Mouse (Mus musculus): ENCODE data around the gene Usf2. TPM values are rescaled to one million over a fixed set of nuclear protein-coding genes. Genes with fewer than 3 reads are reported as not detected.

Gene Usf2
- polyA plus RNA-seq, 1 experiment: 30.7 TPM

- Histone ChIP-seq H3K4me3 (replicated peaks) (no peak overlapping the region), H3K9me3 (ENCODE audit: control insufficient read depth, low read length) (no peaks in the 10 kb centered on the region), H3K36me3 (ENCODE audit: control insufficient read depth) (no peaks in the 10 kb centered on the region), H3K27me3 (ENCODE audit: control insufficient read depth) (peaks cover 10% of the 10 kb centered on the region), H3K4me1 (ENCODE audit: control insufficient read depth) (peaks cover 2% of the 10 kb centered on the region)
- TF ChIP-seq GATA1 (IDR thresholded peaks at IDR 0.05; ENCODE audit: low read length) (no peak), TAL1 (IDR thresholded peaks at IDR 0.05; ENCODE audit: low read length) (no peak)
Observed at GRCm38 (mm10) chr7:30904042-30904441, 52.6 kb downstream of the Usf2 start.

Other genes starting within 250 kb of the Usf2 start
- not detected in 2 replicates for gene Atp4a, start 244.6 kb downstream of the Usf2 start, polyA plus RNA-seq (2012)
- 1.3 and 1.6 TPM in 2 replicates for gene Tmem147, start 227.3 kb downstream of the Usf2 start, polyA plus RNA-seq (2012)
- not detected in 2 replicates for gene Gapdhs, start 213.1 kb downstream of the Usf2 start, polyA plus RNA-seq (2012)
- 0.15 TPM in 1 of 2 replicates, not detected in the other for gene Sbsn, start 205.3 kb downstream of the Usf2 start, polyA plus RNA-seq (2012)
- gene Dmkn, start 193.0 kb downstream of the Usf2 start, polyA plus RNA-seq (2012): not detected in 2 replicates
- not detected in 2 replicates for gene Krtdap, start 168.9 kb downstream of the Usf2 start, polyA plus RNA-seq (2012)
- 0.08 TPM in 1 of 2 replicates, not detected in the other for gene Ffar2, start 133.0 kb downstream of the Usf2 start, polyA plus RNA-seq (2012)
- 0.02 TPM in 1 of 2 replicates, not detected in the other for gene Ffar3, start 100.6 kb downstream of the Usf2 start, polyA plus RNA-seq (2012)
- gene Ffar1, start 95.2 kb downstream of the Usf2 start, polyA plus RNA-seq (2012): not detected in 2 replicates
- gene Cd22, start 76.5 kb downstream of the Usf2 start, polyA plus RNA-seq (2012): not detected in 2 replicates
- gene Mag, start 41.9 kb downstream of the Usf2 start, polyA plus RNA-seq (2012): 0.03 TPM in 1 of 2 replicates, not detected in the other
- not detected in 2 replicates for gene Hamp2, start 32.1 kb downstream of the Usf2 start, polyA plus RNA-seq (2012)
- gene Hamp, start 12.8 kb downstream of the Usf2 start, polyA plus RNA-seq (2012): not detected in 2 replicates
- gene Lsr, start 16.7 kb upstream of the Usf2 start, polyA plus RNA-seq (2012): 0.06 TPM in 1 of 2 replicates, not detected in the other
- gene Fam187b, start 17.0 kb upstream of the Usf2 start, polyA plus RNA-seq (2012): not detected in 2 replicates
- 1.2 and 1.7 TPM in 2 replicates for gene Fxyd5, start 85.7 kb upstream of the Usf2 start, polyA plus RNA-seq (2012)
- gene Fxyd7, start 94.7 kb upstream of the Usf2 start, polyA plus RNA-seq (2012): not detected in 2 replicates
- 0.28 and 1.7 TPM in 2 replicates for gene Fxyd1, start 100.4 kb upstream of the Usf2 start, polyA plus RNA-seq (2012)
- gene Lgi4, start 102.5 kb upstream of the Usf2 start, polyA plus RNA-seq (2012): 0.03 TPM in 1 of 2 replicates, not detected in the other
- not detected in 2 replicates for gene Fxyd3, start 119.9 kb upstream of the Usf2 start, polyA plus RNA-seq (2012)
- 0.07 and 0.15 TPM in 2 replicates for gene Hpn, start 158.5 kb upstream of the Usf2 start, polyA plus RNA-seq (2012)
- 0.07 and 0.08 TPM in 2 replicates for gene Scn1b, start 170.2 kb upstream of the Usf2 start, polyA plus RNA-seq (2012)
- 0.46 and 0.52 TPM in 2 replicates for gene Gramd1a, start 199.1 kb upstream of the Usf2 start, polyA plus RNA-seq (2012)